Mouse (Mus musculus) T-helper 1 cell (primary cell): ENCODE results near the gene Hist1h2bk.

Experiments
- in situ Hi-C: fragments of 300-600 bp; cut with MboI, MseI; formaldehyde crosslinking; loops from one replicate; pipeline ENCODE4 v1.15.1; 2025; ENCODE audit warnings: high pct_unique_total_duplicates

Gene Hist1h2bk

DNA sequence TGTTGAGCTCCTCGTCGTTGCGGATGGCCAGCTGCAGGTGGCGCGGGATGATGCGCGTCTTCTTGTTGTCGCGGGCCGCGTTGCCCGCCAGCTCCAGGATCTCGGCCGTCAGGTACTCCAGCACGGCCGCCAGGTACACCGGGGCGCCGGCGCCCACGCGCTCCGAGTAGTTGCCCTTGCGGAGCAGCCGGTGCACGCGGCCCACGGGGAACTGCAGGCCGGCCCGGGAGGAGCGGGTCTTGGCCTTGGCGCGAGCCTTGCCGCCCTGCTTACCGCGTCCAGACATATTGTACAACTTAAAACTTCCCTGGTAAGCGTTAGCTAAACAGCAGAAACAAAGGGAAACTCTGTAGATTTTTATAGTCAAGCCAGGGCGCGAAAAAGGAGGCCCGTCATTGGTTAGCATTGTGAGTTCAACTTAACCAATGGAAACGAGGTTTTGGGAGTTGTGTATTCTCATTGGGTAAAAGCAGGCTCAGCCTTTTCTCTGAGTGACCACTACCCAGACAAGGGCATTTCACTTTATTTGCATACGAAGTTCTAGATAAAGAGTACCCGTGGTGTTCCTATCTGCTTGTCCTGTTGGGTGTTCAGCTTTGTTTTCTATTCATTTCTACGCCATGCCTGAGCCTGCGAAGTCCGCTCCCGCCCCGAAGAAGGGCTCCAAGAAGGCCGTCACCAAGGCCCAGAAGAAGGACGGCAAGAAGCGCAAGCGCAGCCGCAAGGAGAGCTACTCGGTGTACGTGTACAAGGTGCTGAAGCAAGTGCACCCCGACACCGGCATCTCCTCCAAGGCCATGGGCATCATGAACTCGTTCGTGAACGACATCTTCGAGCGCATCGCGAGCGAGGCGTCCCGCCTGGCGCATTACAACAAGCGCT lies at the start of gene Hist1h2bk, which contains the start of gene Hist1h2ah:
Gene Hist1h2bk, plus strand, starts transcription at position 604 of the 882 bp plus-strand sequence.
Gene Hist1h2ah, minus strand, starts transcription at position 302 of the 882 bp plus-strand sequence.
- in situ Hi-C loops: loop anchor here (5.0 kb wide), 2 partner anchors 313 to 1497 kb away; partner anchors contain the start of genes Hist1h2af, Hist1h2bm and Hist1h4h

DNA sequence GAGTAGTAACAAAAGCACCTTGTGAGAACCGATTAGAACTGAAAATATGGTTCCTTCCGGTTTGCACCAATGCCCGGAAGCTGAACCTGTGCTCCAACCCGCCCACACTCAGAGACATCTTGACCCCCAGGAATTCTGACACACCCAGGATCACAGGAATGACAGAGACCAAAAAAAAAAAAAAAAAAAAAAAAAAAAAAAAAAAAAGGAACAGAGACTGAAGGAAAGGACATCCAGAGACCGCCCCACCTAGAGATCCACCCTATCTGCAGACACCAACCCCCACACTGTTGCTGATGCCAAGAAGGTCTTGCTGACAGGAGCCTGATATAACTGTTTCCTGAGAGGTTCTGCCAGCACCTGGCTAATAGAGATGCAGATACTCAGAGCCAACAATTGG lies 43.1 kb upstream of the Hist1h2bk start:
- in situ Hi-C loops: no loop called here

GRCm38 (mm10) chr13:21993957-21994738 lies 41.5 kb upstream of the Hist1h2bk start:
- in situ Hi-C loops: no loop called here

DNA sequence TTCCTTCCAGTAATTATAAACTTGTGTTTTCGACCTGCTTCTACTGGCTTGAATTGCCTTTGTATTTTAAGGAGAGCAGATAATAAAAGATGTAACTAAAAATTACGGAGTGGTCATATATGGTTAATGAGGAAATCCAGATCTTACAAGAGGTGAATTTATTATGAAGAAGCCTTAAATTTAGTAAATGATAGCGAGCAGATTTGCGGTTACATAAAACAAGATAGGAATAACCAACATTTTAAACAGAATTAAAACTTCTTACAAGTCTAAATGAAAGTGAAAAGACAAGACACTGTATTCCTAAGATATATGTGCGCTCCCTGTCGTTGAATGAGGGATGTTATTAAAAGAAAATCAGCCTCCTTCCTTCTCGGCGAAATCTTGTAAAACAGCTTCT lies 40.8 kb upstream of the Hist1h2bk start:
- in situ Hi-C loops: no loop called here

DNA sequence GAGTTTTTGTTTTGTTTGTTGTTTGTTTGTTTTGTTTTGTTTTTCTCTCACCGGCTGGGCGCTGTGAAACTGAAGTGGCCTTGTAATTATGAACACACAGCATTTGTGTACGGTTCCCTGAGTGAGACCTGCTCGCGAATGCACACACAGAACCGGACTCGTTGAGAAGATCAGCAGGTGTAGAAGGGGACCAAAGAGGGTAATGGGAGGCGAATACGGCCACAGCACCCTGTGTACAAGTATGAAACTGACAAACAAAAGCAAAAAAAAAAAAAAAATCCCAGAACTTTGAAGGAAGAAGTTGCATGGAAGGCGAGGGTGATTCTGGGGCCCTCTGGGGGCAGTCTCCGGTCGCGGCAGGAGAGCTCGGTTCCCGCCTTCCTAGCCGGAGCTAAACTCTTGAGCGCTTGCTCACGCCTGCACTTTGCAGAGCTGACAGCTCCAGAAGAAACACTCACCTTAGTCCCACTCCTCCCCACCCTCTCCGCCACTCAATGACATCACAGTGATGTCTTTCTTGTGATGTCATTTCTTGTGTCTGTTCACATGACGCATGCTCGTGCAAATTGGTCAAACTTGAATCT lies 40.2 kb upstream of the Hist1h2bk start:
- in situ Hi-C loops: no loop called here

- in situ Hi-C loops: no loop called here
These were observed 39.4 kb upstream of the Hist1h2bk start for GRCm38 (mm10) chr13:21996101-21996839.

DNA sequence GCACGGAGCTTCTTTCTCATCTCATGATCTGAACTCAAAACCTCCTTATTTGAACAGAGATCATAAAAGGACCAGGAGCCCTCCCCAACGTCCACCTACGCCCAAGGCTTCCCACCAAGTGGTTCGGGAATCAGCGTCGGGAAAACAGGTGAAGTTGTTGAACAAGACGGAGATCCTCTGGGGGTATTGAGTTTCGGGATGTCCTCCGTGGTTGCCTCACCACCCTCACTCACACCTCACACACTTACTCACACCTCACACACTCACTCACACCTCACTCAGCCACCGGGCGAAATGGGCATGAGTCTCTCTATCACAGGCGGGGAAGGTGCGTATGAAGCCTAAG lies 38.9 kb upstream of the Hist1h2bk start:
- in situ Hi-C loops: no loop called here

DNA sequence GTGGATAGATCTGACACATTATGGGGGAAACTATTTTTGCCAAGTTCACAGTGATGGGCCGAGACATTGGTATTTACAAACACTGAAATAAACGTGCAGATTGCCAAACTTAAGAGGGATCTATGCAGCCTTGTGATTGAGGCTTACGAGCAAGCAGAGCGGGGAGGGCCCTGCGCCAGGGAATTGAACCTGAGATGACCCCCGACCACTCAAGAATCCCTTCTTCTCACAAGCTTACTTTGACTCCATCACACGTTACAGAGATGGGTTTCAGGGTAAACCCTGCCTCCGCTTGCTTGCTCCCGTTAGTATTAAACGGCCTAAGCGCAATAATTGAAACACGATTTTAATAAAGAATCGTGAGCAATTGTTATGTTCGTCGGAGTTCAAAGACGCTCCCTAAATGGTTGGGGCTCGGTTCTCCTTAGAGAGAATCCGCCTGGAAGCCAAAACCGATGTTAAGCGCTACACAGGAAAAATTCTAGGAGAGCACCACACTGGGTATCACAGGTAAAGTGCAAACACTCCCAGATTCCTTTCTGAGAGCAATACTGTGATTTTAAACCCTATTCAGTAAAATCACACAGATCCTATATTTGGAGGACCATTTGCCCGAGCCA lies 38.4 kb upstream of the Hist1h2bk start:
- in situ Hi-C loops: no loop called here

DNA sequence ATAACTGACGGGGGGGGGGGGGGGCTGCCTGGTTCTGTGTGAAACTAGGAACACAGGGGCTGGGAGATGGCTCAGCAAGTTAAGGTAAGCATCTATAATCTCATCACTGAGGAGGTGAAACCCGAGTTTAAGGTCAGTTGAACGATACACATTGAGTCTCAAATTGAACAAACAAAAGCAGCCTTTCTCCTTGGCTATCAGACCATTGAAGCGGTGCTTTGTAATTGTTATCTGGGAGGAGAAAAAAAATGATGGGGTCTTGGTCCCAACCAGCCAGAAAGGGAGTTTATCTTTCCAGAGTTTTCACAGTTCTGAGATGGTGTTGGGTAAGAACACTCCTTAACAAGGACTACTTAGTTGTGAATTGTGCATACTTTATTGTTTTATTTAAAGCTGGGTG lies 37.8 kb upstream of the Hist1h2bk start:
- in situ Hi-C loops: no loop called here

DNA sequence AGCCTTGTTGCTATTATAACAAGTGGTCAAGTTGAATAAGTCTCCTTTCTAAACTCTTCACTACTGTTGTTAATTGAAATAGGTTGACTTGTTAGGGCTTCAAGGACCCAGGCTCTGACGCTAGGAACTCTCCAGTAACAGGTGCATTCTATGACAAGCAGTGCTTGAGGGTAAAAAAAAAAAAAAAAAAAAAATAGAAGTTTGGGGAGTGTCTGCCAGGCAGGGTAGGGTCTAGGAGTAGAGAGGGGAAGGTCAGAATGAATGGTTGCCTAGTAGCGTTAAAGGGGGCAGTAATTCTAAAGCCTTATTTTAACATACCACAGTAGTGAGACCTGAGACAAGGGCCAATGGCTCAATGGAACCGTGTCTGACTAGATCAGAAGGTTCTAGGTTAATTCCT lies 37.3 kb upstream of the Hist1h2bk start:
- in situ Hi-C loops: no loop called here

- in situ Hi-C loops: no loop called here
These were observed 36.5 kb upstream of the Hist1h2bk start for GRCm38 (mm10) chr13:21999147-21999546.

DNA sequence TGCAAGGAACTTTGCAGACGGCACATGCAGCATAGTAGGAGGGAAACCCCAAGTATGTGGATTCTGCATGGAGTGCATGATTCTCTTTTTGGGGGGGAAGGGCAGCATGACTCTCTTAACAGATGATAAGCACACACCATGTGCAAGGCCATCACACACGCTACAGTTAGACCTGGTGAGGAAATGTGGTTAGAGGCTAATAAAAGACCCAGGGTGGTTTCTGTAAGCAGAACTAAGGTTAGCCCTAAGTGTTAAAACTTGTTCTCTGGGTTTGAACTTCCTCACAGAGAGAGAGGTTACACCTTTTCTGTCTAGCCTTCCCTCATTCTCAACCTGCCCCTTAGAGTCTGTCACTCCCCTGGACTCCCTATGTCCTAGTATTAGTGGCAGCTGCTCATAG lies 34.3 kb upstream of the Hist1h2bk start:
- in situ Hi-C loops: loop anchor here (5.0 kb wide), 1 partner anchor 1909 kb away; the partner anchor contains the start of gene Elmo1

GRCm38 (mm10) chr13:22001823-22002222 lies 33.8 kb upstream of the Hist1h2bk start:
- in situ Hi-C loops: loop anchor here (5.0 kb wide), 1 partner anchor 1910 kb away; the partner anchor contains the start of gene Elmo1

DNA sequence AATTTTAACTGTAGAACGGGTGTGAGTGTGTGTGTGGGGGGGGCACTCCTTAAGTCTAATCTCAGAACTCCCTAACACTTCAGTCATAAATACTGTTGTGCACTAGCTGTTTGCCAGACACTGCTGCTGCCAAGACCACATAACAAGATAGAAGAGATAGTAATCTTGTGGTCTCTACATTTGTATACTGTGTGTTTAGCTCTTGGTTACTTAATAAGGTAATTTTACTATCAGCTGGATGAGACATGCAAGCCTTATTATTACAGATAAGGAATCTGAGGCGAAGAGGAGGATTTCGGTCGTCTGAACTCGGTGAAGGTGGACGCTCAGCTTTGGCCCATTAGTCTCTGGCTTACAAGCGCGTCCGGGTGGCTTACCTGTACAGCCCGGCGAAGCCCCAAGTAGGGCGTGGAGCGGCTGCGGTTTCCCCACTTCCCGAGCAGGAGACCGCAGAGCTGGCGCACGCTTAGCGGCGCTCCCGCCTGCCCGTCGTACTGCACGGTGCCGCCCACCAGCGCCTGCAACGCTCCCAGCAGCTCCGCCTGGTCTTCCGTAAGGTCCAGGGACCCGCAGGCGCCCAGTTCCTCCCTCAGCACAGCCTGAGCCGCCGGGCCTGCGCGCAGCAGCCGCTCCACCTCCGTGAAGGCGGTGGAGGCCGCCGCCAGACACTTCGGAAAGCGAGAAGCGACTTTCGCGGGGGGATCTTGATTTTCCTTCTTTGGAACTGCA lies 29.9 kb upstream of the Hist1h2bk start:
- in situ Hi-C loops: no loop called here

DNA sequence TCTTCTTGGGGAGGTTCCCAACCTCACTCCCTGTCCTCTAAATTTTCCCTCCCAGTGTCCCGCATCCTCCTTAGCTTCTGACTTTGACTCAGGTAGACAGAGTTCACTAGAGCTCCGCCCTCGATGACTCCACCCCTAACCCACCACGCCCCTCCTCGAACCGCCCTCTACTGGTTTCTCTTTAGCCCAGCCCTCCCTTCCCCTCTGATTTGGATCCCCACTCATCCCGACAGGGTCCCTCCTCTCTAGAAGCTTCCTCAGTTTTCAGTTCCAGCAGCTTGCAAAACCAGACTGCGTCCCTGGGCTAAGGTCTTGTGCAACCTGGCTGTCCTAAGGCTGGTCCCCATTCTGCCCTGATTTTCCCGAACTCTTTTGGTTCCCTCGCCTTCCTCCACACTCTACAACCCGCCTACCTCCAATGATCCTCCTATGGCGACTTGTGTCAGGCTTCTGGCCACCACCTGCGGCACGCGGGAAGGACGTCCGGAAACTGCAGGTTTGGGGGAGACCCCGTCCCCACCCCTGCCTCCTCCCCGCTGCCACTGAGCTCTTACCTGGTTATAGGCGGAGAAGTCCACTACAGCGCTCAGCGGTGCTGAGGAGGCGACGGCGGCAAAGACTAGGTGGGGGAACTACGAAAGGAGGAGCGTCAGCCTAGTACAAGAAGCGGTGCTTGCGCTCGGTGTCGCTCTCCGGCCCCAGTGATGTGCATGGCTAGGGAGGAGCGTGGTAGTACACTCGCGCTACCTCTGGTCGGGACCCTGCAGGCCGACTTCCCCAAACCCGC lies 29.1 kb upstream of the Hist1h2bk start:
- in situ Hi-C loops: no loop called here

DNA sequence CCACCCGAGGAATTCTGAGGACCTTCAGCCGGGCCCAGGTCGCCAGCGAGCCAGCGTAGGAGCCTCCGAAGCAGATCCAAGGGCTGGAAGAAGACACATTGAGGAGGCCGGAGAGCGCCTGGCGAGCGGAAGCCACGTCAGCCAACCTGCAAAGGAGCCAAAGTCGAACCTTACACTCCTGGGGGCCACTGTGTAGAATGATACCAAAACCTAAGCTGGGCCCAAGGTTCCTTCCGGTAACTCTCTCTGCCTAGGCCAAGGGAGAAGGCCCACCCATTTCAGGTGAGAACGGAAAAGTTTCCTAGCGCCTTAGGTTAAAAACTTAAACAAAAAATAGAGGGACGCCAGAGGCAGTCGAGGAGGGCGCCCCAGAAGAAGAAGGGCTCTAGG lies 28.6 kb upstream of the Hist1h2bk start:
- in situ Hi-C loops: no loop called here

DNA sequence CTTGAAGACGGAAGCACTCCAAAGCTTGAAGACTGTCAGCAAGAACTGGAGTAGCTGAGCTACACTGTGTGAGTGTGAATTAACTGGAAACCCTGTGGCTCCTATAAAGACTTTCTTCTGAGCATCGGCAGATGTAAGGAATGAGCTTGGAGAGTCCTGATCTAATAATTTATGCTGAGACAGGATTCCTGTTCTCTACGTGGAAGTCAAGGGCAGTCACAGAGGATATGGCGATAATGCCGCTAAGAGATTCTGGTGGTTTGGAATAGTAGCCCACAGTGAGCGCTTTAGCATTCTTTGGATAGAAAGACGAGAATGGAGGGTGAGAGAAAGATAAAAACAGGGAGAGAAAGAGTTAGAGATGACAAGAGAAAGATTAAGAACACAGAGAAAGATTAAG lies 27.8 kb upstream of the Hist1h2bk start:
- in situ Hi-C loops: no loop called here

- in situ Hi-C loops: no loop called here
These were observed 27.0 kb upstream of the Hist1h2bk start for GRCm38 (mm10) chr13:22008707-22009106.

GRCm38 (mm10) chr13:22009642-22010041 lies 26.0 kb upstream of the Hist1h2bk start, which contains the start of gene Prss16:
TSS of gene Prss16 (minus strand) at chr13:22009742.
- in situ Hi-C loops: no loop called here
